Mouse (Mus musculus) testis, adult 2 months (tissue): ENCODE data around the gene Gm20738. TPM values are rescaled to one million over a fixed set of nuclear protein-coding genes. Genes with fewer than 3 reads are reported as not detected.
"Not testable (repeated sequence)": the region's sequence is repeated elsewhere in the genome, so short reads cannot be mapped to it uniquely, and the experiment has no call there.

Experiments used
- H3K27ac ChIP-seq: fragments of 200-500 bp; 2 replicates; pipeline ENCODE4 v1.5.1; 2012; ENCODE audit warnings: low read depth, low read length; ENCODE audit not compliant: control insufficient read depth, insufficient read depth
- H3K27me3 ChIP-seq: fragments of 200-500 bp; 2 replicates; pipeline ENCODE4 v1.6.1; 2012; ENCODE audit warnings: mild to moderate bottlenecking, low read length, moderate library complexity; ENCODE audit not compliant: control insufficient read depth, insufficient read depth
- H3K36me3 ChIP-seq: fragments of 200-500 bp; 2 replicates; pipeline ENCODE4 v1.6.1; 2012; ENCODE audit warnings: mild to moderate bottlenecking, low read length; ENCODE audit not compliant: control insufficient read depth, insufficient read depth
- H3K4me1 ChIP-seq: fragments of 200-500 bp; 2 replicates; pipeline ENCODE4 v1.6.1; 2012; ENCODE audit warnings: low read length; ENCODE audit not compliant: control insufficient read depth, insufficient read depth
- H3K4me3 ChIP-seq: fragments of 200-500 bp; 2 replicates; pipeline ENCODE4 v1.5.1; 2012; ENCODE audit warnings: low read depth, mild to moderate bottlenecking, low read length, moderate library complexity, mixed read lengths; ENCODE audit not compliant: control insufficient read depth
- polyA plus RNA-seq: library from polyadenylated mRNA; depleted of rRNA; stranded (reverse); fragments of >200 nt; gene quantifications from 2 replicates; pipeline ENCODE4 v1.2.3, GENCODE M21; 2012; rRNA removed

Gm20738 gene
- 0.49 and 0.58 TPM in 2 replicates for polyA plus RNA-seq

DNA sequence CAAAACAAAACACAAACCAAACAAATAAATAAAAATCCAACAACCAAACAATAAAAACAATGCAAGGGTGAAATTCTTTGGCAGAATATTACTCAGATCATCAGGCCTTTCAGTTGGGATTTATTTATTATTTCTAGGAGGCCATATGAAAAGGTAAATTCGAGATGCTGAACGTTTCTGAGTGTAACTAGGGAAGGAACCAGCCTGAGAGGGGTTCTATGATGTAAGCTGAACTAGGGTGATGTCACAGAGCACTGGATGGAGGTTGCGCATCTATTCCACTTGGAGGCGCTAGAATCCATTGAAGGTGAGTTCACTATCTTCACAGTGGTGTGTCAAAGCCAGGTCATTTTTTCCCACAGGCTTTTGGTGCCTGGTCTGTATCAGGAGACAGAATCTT, at the start of gene Gm20738:
TSS of gene Gm20738 (plus strand) at position 301 of the 400 bp plus-strand sequence.
- not testable (repeated sequence) for H3K36me3 ChIP-seq, H3K27ac ChIP-seq, H3K4me1 ChIP-seq, H3K4me3 ChIP-seq, H3K27me3 ChIP-seq
